Mouse (Mus musculus): ENCODE measurements around the gene Vat1.
A peak's percentile ranks its signal among the peaks of the same experiment; 100 is the strongest.
"Not testable (repeated sequence)": the region's sequence is repeated elsewhere in the genome, so short reads cannot be mapped to it uniquely, and the experiment has no call there.

Vat1 gene

GRCm38 (mm10) chr11:101465101-101465868, 745 bp downstream of the Vat1 start:
- DNase-seq (ENCODE audit: low spot score), result peak; percentile 77

- no peak for DNase-seq (ENCODE audit: low spot score)
Observed at GRCm38 (mm10) chr11:101464211-101465100, 1.6 kb downstream of the Vat1 start, which contains the start of gene Rnd2. Gene Rnd2 (plus strand): TSS chr11:101464999.

GRCm38 (mm10) chr11:101462583-101463440, 3.2 kb downstream of the Vat1 start:
- no peak for DNase-seq (ENCODE audit: low spot score)

GRCm38 (mm10) chr11:101462141-101462540, 3.9 kb downstream of the Vat1 start:
- no peak for DNase-seq (ENCODE audit: low spot score)

DNA sequence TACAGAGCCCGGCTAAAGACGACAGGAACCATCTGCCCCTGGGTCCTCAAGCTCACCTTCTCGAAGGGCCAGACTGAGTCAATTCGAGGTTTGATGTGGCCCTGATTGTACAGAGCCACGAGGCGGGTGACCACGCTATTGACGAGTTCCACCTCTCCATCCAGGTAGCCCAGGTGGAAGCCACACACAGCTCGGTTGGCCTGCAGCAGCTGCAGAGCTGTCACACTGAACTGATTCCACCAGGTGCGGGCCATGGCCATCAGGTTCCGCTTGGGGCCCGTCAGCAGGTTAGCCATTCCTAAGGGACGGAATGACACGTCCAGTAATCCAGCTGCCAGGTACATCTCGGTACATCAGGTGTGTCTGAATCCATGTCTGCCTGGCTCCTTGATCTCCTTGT, 5.7 kb downstream of the Vat1 start:
- no peak for DNase-seq (ENCODE audit: low spot score)

GRCm38 (mm10) chr11:101459716-101460115, 6.3 kb downstream of the Vat1 start:
- no peak for DNase-seq (ENCODE audit: low spot score)

GRCm38 (mm10) chr11:101458217-101458616, 7.8 kb downstream of the Vat1 start:
- no peak for DNase-seq (ENCODE audit: low spot score)

DNA sequence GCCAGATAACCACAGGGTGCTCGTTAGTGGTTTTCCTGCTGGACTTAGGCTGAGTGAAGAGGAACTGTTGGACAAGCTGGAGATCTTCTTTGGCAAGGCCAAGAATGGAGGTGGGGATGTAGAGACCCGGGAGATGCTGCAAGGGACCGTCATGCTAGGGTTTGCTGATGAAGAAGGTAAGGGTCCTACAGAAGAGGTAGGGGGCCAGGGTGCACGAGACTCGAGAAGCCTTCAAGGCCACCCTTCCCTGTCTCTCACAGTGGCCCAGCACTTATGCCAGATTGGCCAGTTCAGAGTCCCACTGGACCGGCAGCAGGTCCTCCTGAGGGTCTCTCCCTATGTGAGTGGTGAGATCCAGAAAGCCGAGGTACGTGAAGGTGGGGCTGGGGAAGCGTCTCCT, 8.4 kb downstream of the Vat1 start:
- DNase-seq (ENCODE audit: low spot score), result no peak

- no peak for DNase-seq (ENCODE audit: low spot score)
Observed at GRCm38 (mm10) chr11:101455627-101456026, 10.4 kb downstream of the Vat1 start.

- no peak for DNase-seq (ENCODE audit: low spot score)
Observed at GRCm38 (mm10) chr11:101454702-101455101, 11.3 kb downstream of the Vat1 start.

DNA sequence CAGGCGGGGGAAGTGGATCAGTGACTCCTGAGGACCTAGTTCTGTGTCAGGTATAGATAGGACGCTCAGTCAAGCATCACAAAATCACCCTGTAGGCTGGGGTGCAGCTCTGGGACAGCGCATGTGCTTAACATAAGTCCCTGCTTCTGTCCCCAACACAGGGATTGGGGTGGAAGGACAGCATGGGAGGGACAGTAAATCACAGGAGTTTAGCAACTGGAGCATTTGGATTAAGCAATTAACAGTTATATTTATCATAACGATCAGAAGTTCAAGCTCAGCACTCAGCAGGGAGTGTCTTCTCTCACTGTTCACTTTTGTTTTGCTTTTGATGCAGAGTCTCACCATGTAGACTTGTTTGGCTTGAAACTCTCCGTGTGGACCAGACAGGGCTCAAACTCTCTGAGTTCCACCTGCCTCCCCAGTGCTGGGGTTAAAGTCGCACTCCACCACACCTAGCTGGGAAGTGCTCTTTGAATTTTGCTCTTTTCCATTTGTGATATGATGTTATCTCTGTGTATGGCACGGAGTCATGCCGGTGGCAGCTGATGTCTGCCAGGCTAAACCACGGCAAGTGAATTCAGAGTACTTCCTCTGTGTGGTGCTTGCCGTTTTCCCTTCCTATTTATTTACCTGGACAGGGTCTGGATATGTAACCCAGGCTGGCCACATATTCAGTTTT, 13.8 kb downstream of the Vat1 start:
- DNase-seq (ENCODE audit: low spot score), result no peak

DNA sequence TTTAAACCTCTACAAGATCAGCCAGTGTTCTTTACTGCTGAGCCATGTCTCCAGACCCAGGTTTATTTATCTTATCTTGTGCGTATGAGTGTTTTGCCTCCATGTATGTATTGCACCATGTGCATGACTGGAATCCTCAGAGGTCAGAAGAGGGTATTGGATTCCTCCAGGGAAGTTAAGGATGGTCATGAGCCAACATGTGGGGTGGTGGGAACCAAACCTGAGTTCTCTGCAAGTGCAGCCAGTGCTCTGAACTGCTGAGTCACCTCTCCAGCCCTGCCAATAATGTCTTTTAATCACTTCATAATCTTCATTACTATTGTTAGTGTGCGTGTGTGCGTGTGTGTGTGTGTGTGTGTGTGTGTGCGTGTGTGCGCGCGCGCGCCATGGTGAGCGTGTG, 14.5 kb downstream of the Vat1 start:
- no peak for DNase-seq (ENCODE audit: low spot score)

- DNase-seq (ENCODE audit: low spot score), result no peak
Observed at GRCm38 (mm10) chr11:101450394-101450793, 15.6 kb downstream of the Vat1 start.

DNA sequence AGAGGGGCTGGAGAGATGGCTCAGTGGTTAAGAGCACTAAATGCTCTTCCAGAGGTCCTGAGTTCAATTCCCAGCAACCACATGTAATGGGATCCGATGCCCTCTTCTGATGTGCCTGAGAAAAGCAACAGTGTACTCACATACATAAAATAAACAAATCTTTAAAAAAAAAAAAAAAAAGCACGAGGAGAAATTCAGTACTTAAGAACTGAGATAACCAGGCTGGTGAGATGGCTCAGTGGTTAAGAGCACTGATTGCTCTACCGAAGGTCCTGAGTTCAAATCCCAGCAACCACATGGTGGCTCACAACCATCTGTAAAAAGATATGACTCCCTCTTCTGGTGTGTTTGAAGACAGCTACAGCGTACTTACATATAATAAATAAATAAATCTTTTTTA, 16.4 kb downstream of the Vat1 start:
- DNase-seq (ENCODE audit: low spot score), result not testable (repeated sequence)

GRCm38 (mm10) chr11:101448899-101449298, 17.1 kb downstream of the Vat1 start:
- DNase-seq (ENCODE audit: low spot score), result no peak

GRCm38 (mm10) chr11:101448274-101448746, 17.7 kb downstream of the Vat1 start, which contains the start of gene Ifi35:
Gene Ifi35 (plus strand): TSS chr11:101448407.
- DNase-seq (ENCODE audit: low spot score), result peak; percentile 78

DNA sequence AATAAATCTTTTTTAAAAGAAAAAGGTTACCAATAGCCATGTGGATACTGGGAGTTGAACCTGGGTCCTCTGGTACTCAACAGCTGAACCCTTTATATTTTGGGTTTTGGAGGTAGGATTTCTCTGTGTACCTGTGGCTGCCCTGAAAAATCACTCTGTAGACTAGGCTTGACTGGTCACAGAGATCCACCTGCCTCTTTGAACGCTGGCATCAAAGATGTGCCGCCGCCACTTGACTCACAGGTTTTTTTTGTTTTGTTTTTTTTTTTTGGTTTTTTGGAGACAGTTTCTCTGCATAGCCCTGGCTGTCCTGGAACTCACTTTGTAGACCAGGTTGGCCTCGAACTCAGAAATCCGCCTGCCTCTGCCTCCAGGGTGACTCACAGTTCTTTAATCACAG, 18.2 kb downstream of the Vat1 start:
- no peak for DNase-seq (ENCODE audit: low spot score)

DNA sequence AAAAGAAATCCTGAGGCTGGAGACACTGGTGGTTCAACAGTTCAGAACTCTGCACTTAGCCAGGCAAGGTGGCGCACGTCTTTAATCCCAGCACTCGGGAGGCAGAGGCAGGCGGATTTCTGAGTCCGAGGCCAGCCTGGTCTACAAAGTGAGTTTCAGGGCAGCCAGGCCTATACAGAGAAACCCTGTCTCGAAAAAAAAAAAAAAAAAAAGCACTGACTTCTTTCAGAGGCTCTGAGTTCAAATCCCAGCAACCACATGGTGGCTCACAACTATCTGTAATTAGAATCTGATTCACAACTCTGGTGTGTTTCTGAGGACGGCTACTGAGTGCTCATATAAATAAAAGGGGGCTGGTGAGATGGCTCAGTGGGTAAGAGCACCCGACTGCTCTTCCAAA, 19.2 kb downstream of the Vat1 start:
- DNase-seq (ENCODE audit: low spot score), result not testable (repeated sequence)

GRCm38 (mm10) chr11:101446319-101446718, 19.7 kb downstream of the Vat1 start:
- no peak for DNase-seq (ENCODE audit: low spot score)

DNA sequence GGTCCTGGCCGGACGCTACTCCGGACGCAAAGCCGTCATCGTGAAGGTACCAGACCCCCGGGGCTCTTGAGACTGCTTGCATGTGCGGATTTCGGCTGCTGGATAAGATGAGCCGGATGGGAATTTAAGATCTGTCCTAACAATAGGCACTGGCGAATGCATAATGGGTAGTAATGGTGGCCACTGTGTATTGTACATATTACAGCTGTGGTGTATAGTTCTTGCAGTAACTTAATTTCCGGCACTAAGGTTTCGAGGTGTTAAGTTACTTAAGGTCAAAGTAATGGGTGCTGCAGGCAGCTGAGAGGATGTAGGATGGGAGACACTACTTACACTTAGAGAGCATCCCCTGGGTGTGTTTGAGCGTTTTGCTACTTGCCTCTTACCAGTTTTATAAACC, 23.3 kb downstream of the Vat1 start:
- no peak for DNase-seq (ENCODE audit: low spot score)

- DNase-seq (ENCODE audit: low spot score), result peak; percentile 91
Observed at GRCm38 (mm10) chr11:101442127-101442693, 23.8 kb downstream of the Vat1 start, which contains the start of gene Rpl27. Gene Rpl27 (plus strand): TSS chr11:101442298.

Data from testis, postnatal 10 days (tissue).